Mouse (Mus musculus) ES-E14 (cell line): Measurements from ENCODE around the gene Gm42517.

Experiments used
- HCFC1 ChIP-seq: IDR thresholded peaks from 2 replicates; pipeline ENCODE4 v1.6.1; 2012; ENCODE audit warnings: low read length, inconsistent platforms, borderline replicate concordance; ENCODE audit not compliant: insufficient read depth
- MAFK ChIP-seq: IDR thresholded peaks from 2 replicates; pipeline ENCODE4 v1.6.1; 2014; ENCODE audit warnings: mild to moderate bottlenecking, low read depth, low read length, inconsistent platforms; ENCODE audit not compliant: insufficient read depth
- ZNF384 ChIP-seq: IDR thresholded peaks from 2 replicates; pipeline ENCODE4 v1.6.1; 2012; ENCODE audit warnings: low read depth, low read length, inconsistent platforms

- TF ChIP-seq HCFC1 (no peak), ZNF384 (no peak), MAFK (no peak)
Observed at GRCm38 (mm10) chr5:108345313-108346071, 22.2 kb downstream of the Gm42517 start.
